Mouse (Mus musculus): Measurements from ENCODE around the gene Ube2g1. TPM values are rescaled to one million over a fixed set of nuclear protein-coding genes. Genes with fewer than 3 reads are reported as not detected.
A peak's percentile ranks its signal among the peaks of the same experiment; 100 is the strongest.

Gene Ube2g1
- polyA plus RNA-seq, 1 experiment from 2014 or later: 96.3 TPM

DNA sequence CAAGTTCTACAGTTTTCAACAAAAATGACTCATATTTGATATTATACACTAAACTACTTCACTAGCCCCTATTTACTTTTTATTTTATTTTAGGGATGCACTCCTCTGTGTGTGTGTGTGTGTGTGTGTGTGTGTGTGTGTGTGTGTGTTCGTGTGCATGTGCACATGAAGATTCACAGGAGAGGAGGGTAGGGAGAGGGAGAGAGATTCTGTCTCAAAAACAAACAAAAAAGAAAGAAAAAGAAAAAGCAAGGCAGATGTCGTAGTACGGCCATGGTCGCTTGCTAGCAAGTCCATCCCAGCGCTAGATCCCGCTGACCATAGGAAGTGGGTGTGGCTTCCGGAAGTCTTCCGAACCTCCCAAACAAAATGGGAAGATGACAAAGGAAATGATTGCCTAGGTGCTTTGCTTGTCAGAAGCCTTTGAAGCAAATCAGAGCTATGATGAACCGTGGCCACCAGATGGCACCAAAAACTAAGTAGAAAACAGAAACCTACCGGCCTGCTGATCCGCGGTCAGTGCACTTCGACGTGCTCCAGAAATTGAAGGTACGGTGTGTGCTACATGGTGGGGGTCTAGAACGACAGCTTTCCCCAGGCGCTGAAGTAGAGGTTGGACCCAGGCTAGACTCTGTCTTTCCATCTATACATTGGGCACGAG, 36.6 kb upstream of the Ube2g1 start:
- H3K4me3 ChIP-seq (ENCODE audit: low read depth, low read length): no peak overlapping the region

DNA sequence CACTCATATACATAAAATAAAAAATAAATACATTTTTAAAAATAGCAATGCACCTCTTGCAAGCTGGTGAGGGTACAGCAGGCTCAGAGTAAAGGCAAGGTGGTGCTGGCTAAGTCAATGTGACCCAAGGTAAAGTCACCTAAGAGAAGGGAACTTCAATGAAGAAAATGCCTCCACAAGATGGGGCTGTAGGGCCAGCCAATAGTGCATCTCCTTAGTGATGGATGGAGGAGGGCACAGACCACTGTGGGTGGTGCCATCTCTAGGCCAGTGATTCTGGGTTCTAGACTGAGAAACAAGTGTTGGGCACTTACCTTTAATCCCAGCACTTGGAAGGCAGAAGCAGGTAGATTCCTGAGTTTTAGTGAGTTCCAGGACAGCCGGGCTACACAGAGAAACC, 33.3 kb upstream of the Ube2g1 start:
- H3K9ac ChIP-seq (ENCODE audit: low read length): no peak overlapping the region
- ATAC-seq (ENCODE audit: insufficient number of reproducible peaks, low FRiP score, low TSS enrichment, low read depth): no peak
- no peak overlapping the region for H3K4me3 ChIP-seq (ENCODE audit: low read depth, low read length)
- H3K4me1 ChIP-seq (ENCODE audit: control insufficient read depth, insufficient read depth, low read length): no peaks in the 10 kb centered on the region
- no peak overlapping the region for H3K27ac ChIP-seq (replicated peaks; ENCODE audit: low read depth, low read length)
- DNase-seq (ENCODE audit: low spot score): peak; percentile 32
- no peaks in the 10 kb centered on the region for H3K36me3 ChIP-seq (ENCODE audit: control insufficient read depth, insufficient read depth, low read length)
- no peaks in the 10 kb centered on the region for H3K9me3 ChIP-seq (ENCODE audit: control insufficient read depth, low read length)
- WGBS: 95% methylated on average over 1 of the region's 1 CpGs
- no peak overlapping the region for H3K4me2 ChIP-seq (ENCODE audit: low read depth, severe bottlenecking)
- no peaks in the 10 kb centered on the region for H3K27me3 ChIP-seq (ENCODE audit: control insufficient read depth, insufficient read depth, low read length)

More for the DNA sequence above, 36.6 kb upstream of the Ube2g1 start:
- no peaks in the 10 kb centered on the region for H3K27me3 ChIP-seq (ENCODE audit: control insufficient read depth, insufficient read depth, low read length)
- peak overlapping the region; percentile 27; the same call in 1 of the 2 replicates for H3K4me2 ChIP-seq (ENCODE audit: low read depth, severe bottlenecking)
- ATAC-seq (ENCODE audit: insufficient number of reproducible peaks, low FRiP score, low TSS enrichment, low read depth): peak; percentile 62
- no peak overlapping the region for H3K27ac ChIP-seq (replicated peaks; ENCODE audit: low read depth, low read length)
- WGBS: 5% methylated on average over 18 of the region's 18 CpGs
- H3K9ac ChIP-seq (ENCODE audit: low read length): no peak overlapping the region
- no peaks in the 10 kb centered on the region for H3K9me3 ChIP-seq (ENCODE audit: control insufficient read depth, low read length)
- H3K4me1 ChIP-seq (ENCODE audit: control insufficient read depth, insufficient read depth, low read length): no peaks in the 10 kb centered on the region
- no peaks in the 10 kb centered on the region for H3K36me3 ChIP-seq (ENCODE audit: control insufficient read depth, insufficient read depth, low read length)
- DNase-seq (ENCODE audit: low spot score): peak; percentile 91

DNA sequence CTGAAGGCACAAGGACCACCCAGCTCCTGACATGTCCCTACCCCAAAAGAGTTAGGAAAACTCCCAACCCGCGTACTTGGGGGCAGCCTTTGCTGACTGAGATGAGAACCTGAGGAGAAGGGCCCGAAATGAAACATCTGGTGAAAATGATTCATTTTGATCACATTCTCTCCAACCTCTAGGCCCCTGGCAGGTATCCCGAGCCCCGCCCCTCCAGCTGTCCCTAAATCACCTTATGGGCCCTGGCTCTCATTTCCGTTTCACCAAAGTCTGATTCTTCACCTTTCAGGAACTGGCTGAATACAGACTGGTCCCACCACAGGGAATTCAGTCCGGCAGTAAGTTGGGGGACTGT, 31.0 kb upstream of the Ube2g1 start:
- H3K27me3 ChIP-seq (ENCODE audit: control insufficient read depth, insufficient read depth, low read length): no peaks in the 10 kb centered on the region
- no peaks in the 10 kb centered on the region for H3K4me1 ChIP-seq (ENCODE audit: control insufficient read depth, insufficient read depth, low read length)
- peak overlapping the region; percentile 13; the same call in 1 of the 2 replicates for H3K9ac ChIP-seq (ENCODE audit: low read length)
- ATAC-seq (ENCODE audit: insufficient number of reproducible peaks, low FRiP score, low TSS enrichment, low read depth) (no peak), DNase-seq (ENCODE audit: low spot score) (no peak)
- no peak overlapping the region for H3K27ac ChIP-seq (replicated peaks; ENCODE audit: low read depth, low read length)
- no peaks in the 10 kb centered on the region for H3K9me3 ChIP-seq (ENCODE audit: control insufficient read depth, low read length)
- no peaks in the 10 kb centered on the region for H3K36me3 ChIP-seq (ENCODE audit: control insufficient read depth, insufficient read depth, low read length)
- peak overlapping the region; percentile 48; the same call in 1 of the 2 replicates for H3K4me2 ChIP-seq (ENCODE audit: low read depth, severe bottlenecking)
- 20% methylated on average over 7 of the region's 7 CpGs for WGBS
- peak overlapping the region; percentile 2; the same call in 1 of the 2 replicates for H3K4me3 ChIP-seq (ENCODE audit: low read depth, low read length)

DNA sequence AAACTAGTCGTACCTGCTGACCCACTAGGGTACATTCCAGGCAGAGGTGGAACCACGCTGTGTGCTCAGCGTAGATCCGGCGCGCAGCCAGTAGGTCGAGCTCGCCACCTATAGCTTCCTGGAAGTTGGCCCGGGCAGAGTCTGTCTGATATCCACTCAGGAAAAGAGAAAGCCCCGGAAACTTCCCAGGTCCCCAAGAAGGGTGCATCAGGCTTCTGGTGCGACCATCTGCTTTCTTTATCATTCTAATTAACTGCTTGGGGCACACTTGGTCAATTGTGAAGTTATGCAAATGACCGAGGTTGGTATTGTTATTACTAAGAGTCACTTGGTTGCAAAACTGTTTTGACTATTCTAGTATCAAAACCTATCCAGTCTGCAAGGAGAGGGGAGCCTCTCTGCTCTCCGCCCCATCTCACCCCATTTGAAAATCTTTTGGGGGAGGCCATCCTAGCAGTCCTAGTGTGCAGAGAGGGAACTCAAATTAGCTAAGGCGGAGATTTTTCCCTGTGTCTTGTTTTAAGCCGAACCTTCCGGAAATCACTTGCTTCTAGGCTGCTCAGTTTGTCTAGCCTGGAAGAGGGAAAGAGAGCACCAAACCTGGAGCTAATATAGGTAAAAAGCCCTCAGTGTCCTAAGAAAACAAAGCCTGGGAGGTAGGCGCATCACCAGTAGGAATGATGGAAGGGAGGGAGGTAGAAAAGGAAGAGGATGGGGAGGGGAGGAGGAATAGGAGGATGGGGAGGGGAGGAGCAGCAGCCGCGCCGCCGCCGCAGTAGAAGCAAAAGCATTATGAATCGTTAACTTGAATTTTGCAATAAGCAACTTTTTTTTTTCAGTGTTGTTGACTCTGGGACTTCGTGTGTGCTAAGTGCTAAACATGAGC, 30.4 kb upstream of the Ube2g1 start:
- 4% methylated on average over 24 of the region's 24 CpGs for WGBS
- peak; percentile 28 for DNase-seq (ENCODE audit: low spot score)
- Histone ChIP-seq H3K4me2 (ENCODE audit: low read depth, severe bottlenecking) (peak overlapping the region; percentile 48), H3K9me3 (ENCODE audit: control insufficient read depth, low read length) (no peaks in the 10 kb centered on the region), H3K4me1 (ENCODE audit: control insufficient read depth, insufficient read depth, low read length) (no peaks in the 10 kb centered on the region), H3K27ac (replicated peaks; ENCODE audit: low read depth, low read length) (no peak overlapping the region), H3K9ac (ENCODE audit: low read length) (peak overlapping the region; percentile 17; the same call in 1 of the 2 replicates), H3K27me3 (ENCODE audit: control insufficient read depth, insufficient read depth, low read length) (no peaks in the 10 kb centered on the region), H3K4me3 (ENCODE audit: low read depth, low read length) (peak overlapping the region; percentile 2; the same call in 1 of the 2 replicates), H3K36me3 (ENCODE audit: control insufficient read depth, insufficient read depth, low read length) (no peaks in the 10 kb centered on the region)
- no peak for ATAC-seq (ENCODE audit: insufficient number of reproducible peaks, low FRiP score, low TSS enrichment, low read depth)

DNA sequence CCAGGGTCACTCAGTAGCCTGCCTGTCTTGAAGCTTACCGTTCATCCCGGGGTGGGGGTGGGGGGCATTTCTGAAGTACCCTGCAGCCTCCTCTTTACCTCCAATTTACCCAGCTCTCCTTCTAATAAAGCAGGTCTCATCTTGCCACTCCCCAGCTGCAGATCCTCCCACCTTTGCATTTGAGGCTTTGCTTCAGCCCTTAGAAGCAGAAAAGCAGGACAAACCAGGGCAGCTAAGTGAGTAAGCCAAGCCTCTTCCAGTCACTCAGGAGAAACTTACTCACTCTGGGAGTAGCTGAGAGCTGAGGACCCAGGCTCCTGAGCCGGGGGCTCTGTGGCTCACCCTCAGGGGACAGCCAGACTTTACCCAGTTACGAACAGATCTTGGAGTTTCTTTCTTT, 28.6 kb upstream of the Ube2g1 start:
- no peak overlapping the region for H3K4me2 ChIP-seq (ENCODE audit: low read depth, severe bottlenecking)
- H3K4me3 ChIP-seq (ENCODE audit: low read depth, low read length): no peak overlapping the region
- no peak overlapping the region for H3K9ac ChIP-seq (ENCODE audit: low read length)
- 67% methylated on average over 4 of the region's 4 CpGs for WGBS
- no peak overlapping the region for H3K27ac ChIP-seq (replicated peaks; ENCODE audit: low read depth, low read length)
- H3K36me3 ChIP-seq (ENCODE audit: control insufficient read depth, insufficient read depth, low read length): no peaks in the 10 kb centered on the region
- no peaks in the 10 kb centered on the region for H3K9me3 ChIP-seq (ENCODE audit: control insufficient read depth, low read length)
- no peak for DNase-seq (ENCODE audit: low spot score)
- no peak for ATAC-seq (ENCODE audit: insufficient number of reproducible peaks, low FRiP score, low TSS enrichment, low read depth)
- no peaks in the 10 kb centered on the region for H3K27me3 ChIP-seq (ENCODE audit: control insufficient read depth, insufficient read depth, low read length)
- no peaks in the 10 kb centered on the region for H3K4me1 ChIP-seq (ENCODE audit: control insufficient read depth, insufficient read depth, low read length)

DNA sequence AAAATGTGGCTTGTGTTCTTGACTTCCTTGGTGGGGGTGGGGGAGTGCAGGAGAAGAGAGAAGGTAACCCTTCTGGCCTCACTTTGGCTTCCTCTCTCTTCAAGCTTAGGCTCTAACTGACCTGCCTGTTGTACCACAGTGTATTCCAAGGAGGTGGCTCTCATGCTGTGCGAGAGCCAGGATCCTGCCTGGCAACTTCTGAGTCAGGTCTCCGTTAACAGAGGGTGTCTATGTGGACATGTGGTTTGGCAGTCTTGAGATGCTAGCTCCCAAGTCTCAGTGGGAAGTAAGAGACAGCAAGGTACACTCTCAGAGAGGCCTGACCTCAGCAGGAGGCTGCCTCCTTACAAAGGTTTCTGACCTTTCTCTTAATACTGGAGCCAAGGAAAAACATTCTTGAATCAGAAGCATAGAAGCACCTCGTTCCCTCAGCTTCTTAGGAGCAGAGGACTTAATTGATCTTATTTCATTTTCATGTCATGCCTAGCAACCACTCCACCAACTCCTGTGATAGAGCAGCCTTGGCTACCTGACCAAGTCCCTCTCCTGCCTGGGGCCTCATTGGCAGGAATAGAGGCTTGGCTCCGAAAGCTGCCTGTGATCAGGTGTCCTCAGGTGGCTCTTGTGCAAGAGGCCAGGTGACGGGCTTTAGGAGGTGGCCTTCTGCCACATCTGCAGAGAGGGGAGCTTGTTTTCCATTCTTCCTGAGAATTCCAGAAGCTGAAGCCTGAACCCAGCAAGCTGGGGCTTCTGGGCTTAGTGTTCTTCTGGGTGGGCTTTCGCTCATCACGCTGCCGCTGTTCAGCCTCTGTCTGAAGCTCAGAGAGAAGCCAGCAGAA, 25.3 kb upstream of the Ube2g1 start:
- 76% methylated on average over 8 of the region's 8 CpGs for WGBS
- no peaks in the 10 kb centered on the region for H3K4me1 ChIP-seq (ENCODE audit: control insufficient read depth, insufficient read depth, low read length)
- no peaks in the 10 kb centered on the region for H3K36me3 ChIP-seq (ENCODE audit: control insufficient read depth, insufficient read depth, low read length)
- no peak overlapping the region for H3K27ac ChIP-seq (replicated peaks; ENCODE audit: low read depth, low read length)
- DNase-seq (ENCODE audit: low spot score): no peak
- H3K4me3 ChIP-seq (ENCODE audit: low read depth, low read length): no peak overlapping the region
- no peak overlapping the region for H3K4me2 ChIP-seq (ENCODE audit: low read depth, severe bottlenecking)
- no peak for ATAC-seq (ENCODE audit: insufficient number of reproducible peaks, low FRiP score, low TSS enrichment, low read depth)
- no peaks in the 10 kb centered on the region for H3K9me3 ChIP-seq (ENCODE audit: control insufficient read depth, low read length)
- H3K9ac ChIP-seq (ENCODE audit: low read length): no peak overlapping the region
- no peaks in the 10 kb centered on the region for H3K27me3 ChIP-seq (ENCODE audit: control insufficient read depth, insufficient read depth, low read length)

DNA sequence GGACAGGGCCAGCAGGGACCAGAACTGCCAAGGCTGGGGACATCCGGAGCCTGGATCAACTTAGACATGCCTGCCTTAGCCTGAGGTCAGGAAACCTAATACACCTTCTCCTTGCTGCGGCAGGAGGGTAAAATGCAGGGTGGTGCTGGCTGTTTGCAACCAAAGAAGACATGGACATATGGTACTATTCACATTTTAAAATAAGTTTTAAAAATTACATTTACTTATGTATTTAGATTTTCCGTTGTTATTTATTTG, 24.7 kb upstream of the Ube2g1 start:
- no peaks in the 10 kb centered on the region for H3K4me1 ChIP-seq (ENCODE audit: control insufficient read depth, insufficient read depth, low read length)
- no peaks in the 10 kb centered on the region for H3K36me3 ChIP-seq (ENCODE audit: control insufficient read depth, insufficient read depth, low read length)
- H3K9me3 ChIP-seq (ENCODE audit: control insufficient read depth, low read length): no peaks in the 10 kb centered on the region
- no peak overlapping the region for H3K27ac ChIP-seq (replicated peaks; ENCODE audit: low read depth, low read length)
- no peak overlapping the region for H3K4me2 ChIP-seq (ENCODE audit: low read depth, severe bottlenecking)
- DNase-seq (ENCODE audit: low spot score): no peak
- 74% methylated on average over 3 of the region's 3 CpGs for WGBS
- H3K27me3 ChIP-seq (ENCODE audit: control insufficient read depth, insufficient read depth, low read length): no peaks in the 10 kb centered on the region
- ATAC-seq (ENCODE audit: insufficient number of reproducible peaks, low FRiP score, low TSS enrichment, low read depth): no peak
- H3K4me3 ChIP-seq (ENCODE audit: low read depth, low read length): no peak overlapping the region
- no peak overlapping the region for H3K9ac ChIP-seq (ENCODE audit: low read length)

DNA sequence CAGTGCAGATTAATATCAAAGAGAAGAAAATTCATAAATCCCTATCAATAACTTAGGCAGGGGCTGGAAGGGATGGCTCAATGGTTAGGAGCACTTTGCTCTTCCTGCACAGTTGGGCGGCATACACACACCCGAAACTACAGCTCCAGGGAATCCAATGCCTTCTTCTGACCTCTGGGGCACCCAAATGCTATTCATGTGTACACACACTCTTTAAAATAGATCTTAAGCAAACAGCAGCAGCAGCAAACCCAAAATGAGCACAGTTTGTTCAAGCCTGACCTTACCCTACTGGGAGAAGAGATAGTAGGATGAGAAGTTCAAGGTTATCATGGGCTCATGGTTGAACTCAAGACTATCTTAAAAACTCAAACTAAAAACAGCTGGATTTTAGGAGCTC, 24.0 kb upstream of the Ube2g1 start:
- no peaks in the 10 kb centered on the region for H3K4me1 ChIP-seq (ENCODE audit: control insufficient read depth, insufficient read depth, low read length)

More for the DNA sequence above, 24.0 kb upstream of the Ube2g1 start:
- no peak overlapping the region for H3K4me3 ChIP-seq (ENCODE audit: low read depth, low read length)
- no peak for ATAC-seq (ENCODE audit: insufficient number of reproducible peaks, low FRiP score, low TSS enrichment, low read depth)
- no peaks in the 10 kb centered on the region for H3K27me3 ChIP-seq (ENCODE audit: control insufficient read depth, insufficient read depth, low read length)
- H3K9ac ChIP-seq (ENCODE audit: low read length): no peak overlapping the region
- H3K4me2 ChIP-seq (ENCODE audit: low read depth, severe bottlenecking): no peak overlapping the region
- no peaks in the 10 kb centered on the region for H3K36me3 ChIP-seq (ENCODE audit: control insufficient read depth, insufficient read depth, low read length)
- DNase-seq (ENCODE audit: low spot score): no peak
- H3K9me3 ChIP-seq (ENCODE audit: control insufficient read depth, low read length): no peaks in the 10 kb centered on the region
- WGBS: 87% methylated on average over 2 of the region's 2 CpGs
- no peak overlapping the region for H3K27ac ChIP-seq (replicated peaks; ENCODE audit: low read depth, low read length)
